Mouse (Mus musculus) cerebellum, adult 2 months (tissue): ENCODE measurements at regions not wholly inside any gene's neighbourhood (a gene's known extent, or its start where the extent isn't known, plus 50 kb on each side); places are given as distances from the start of the nearest gene placed in this dataset.

ENCODE experiments used
- CTCF ChIP-seq: fragments of 200-500 bp; IDR thresholded peaks from 2 replicates; pipeline ENCODE4 v1.5.1; 2011; ENCODE audit warnings: low read depth, mild to moderate bottlenecking, control low read depth, low read length, moderate library complexity, borderline replicate concordance; ENCODE audit not compliant: insufficient read depth
- POLR2A ChIP-seq: fragments of 200-500 bp; IDR thresholded peaks from 2 replicates; pipeline ENCODE4 v1.6.1; 2011; ENCODE audit warnings: low read length, control low read depth, borderline replicate concordance; ENCODE audit not compliant: insufficient read depth

DNA sequence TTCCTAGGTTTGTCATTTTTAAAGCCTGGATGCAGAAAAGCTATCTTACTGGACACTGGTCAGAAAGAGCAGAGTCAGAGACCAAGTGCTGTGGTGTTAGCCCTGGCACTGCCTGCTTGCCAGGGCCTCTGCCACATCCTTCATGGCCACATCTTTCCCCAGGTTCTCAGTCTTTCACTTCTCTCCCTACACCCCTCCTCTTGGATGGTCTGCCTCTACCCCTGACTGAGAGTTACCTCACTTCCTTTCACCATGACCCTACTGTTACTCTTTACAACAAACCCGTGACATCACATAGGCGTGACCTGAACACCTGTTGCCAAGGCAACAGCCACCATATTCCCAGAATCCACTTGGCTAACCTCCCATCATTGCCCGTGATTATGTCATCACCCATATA lies 191.6 kb upstream of the Jade1 start:
- TF ChIP-seq CTCF: no peak
- TF ChIP-seq POLR2A: no peak
